ENCODE assay signal across 10 mouse cellular contexts in genomic region chr3:121969451-121969850, GRCm38 (mm10). TPM values are rescaled to one million over a fixed set of nuclear protein-coding genes. Genes with fewer than 3 reads are reported as not detected.
A peak's percentile ranks its signal among the peaks of the same experiment; 100 is the strongest.
DNase-seq lines count a peak whose midpoint lies in the region; ATAC-seq and TF ChIP-seq lines count a peak whose summit lies in the region.
"Had no signal": no experiment of that assay in that cellular context is flagged by ENCODE, and none has a peak within 500 bp of the region (broad histone marks: within the 10 kb centered on the region; RNA-seq: fewer than 3 reads in every experiment).

No protein-coding gene starts in this region.

- ATAC-seq in heart, embryonic 15.5 days (replicated peaks; ENCODE audit: insufficient number of reproducible peaks, insufficient read depth, low FRiP score, low read depth), result no peak
- no peak for ATAC-seq in megakaryocyte, adult 5-6 weeks (ENCODE audit: poor library complexity, severe bottlenecking)
- no peak for ATAC-seq in limb, embryonic 11.5 days (ENCODE audit: insufficient number of reproducible peaks, low FRiP score, low TSS enrichment, low read depth)
- no peak for ATAC-seq in stomach, postnatal 0 days (ENCODE audit: low FRiP score, low TSS enrichment)
- ATAC-seq in erythroblast, adult 5-6 weeks (replicated peaks; ENCODE audit: low FRiP score, poor library complexity, severe bottlenecking), result no peak

- peak overlapping the region; percentile 64 for H3K4me3 ChIP-seq in heart, embryonic 15.5 days
- H3K4me3 ChIP-seq in megakaryocyte, embryonic 14.5 days (replicated peaks), result peak overlapping the region; percentile 93
- H3K4me3 ChIP-seq in limb, embryonic 11.5 days (ENCODE audit: low read depth, low read length), result peak overlapping the region; percentile 53; the same call in 1 of the 2 replicates
- peak overlapping the region; percentile 69 for H3K4me3 ChIP-seq in stomach, postnatal 0 days (ENCODE audit: low read depth, low read length)

- WGBS in heart, embryonic 15.5 days, result 33% methylated on average over 1 of the region's 1 CpGs
- 64% methylated on average over 1 of the region's 1 CpGs for WGBS in limb, embryonic 11.5 days
- 16% methylated on average over 1 of the region's 1 CpGs for WGBS in stomach, postnatal 0 days

- no peak for TF ChIP-seq EP300 in stomach, postnatal 0 days (optimal IDR thresholded peaks at IDR 0.05)

- intact Hi-C loops in heart, postnatal 14 days (cut with DNase I), result loop anchor here (5.0 kb wide), 2 partner anchors 82 to 153 kb away; no protein-coding TSS in a partner anchor

- no peaks in the 10 kb centered on the region for H3K9me3 ChIP-seq in heart, embryonic 15.5 days (replicated peaks)
- H3K9me3 ChIP-seq in megakaryocyte, embryonic 14.5 days, result no peaks in the 10 kb centered on the region
- no peaks in the 10 kb centered on the region for H3K9me3 ChIP-seq in limb, embryonic 11.5 days (ENCODE audit: control insufficient read depth, low read length)
- H3K9me3 ChIP-seq in stomach, postnatal 0 days (ENCODE audit: control insufficient read depth, low read length), result no peaks in the 10 kb centered on the region

- no peak for TF ChIP-seq CTCF in stomach, postnatal 0 days (IDR thresholded peaks at IDR 0.05; ENCODE audit: low read depth)

- peak overlapping the region; percentile 59 for H3K4me2 ChIP-seq in heart, embryonic 15.5 days
- H3K4me2 ChIP-seq in limb, embryonic 11.5 days (ENCODE audit: low read depth, severe bottlenecking), result peak overlapping the region; percentile 74; the same call in 1 of the 2 replicates
- H3K4me2 ChIP-seq in stomach, postnatal 0 days (replicated peaks; ENCODE audit: low read depth), result peak overlapping the region; percentile 60

- DNase-seq in heart, postnatal 14 days, result no peak
- DNase-seq in limb, embryonic 11.5 days (ENCODE audit: low spot score), result no peak
- no peak for DNase-seq in stomach, postnatal 0 days (ENCODE audit: low spot score)
- DNase-seq in urinary bladder, postnatal 4 days (ENCODE audit: low spot score in 2 of 2), result no peak
- DNase-seq: adrenal gland, adult 8-10 months; cerebellum, adult 8-10 months had no signal

- peak overlapping the region; percentile 67; the same call in 1 of the 2 replicates for H3K9ac ChIP-seq in heart, embryonic 15.5 days
- no peak overlapping the region for H3K9ac ChIP-seq in limb, embryonic 11.5 days (ENCODE audit: low read length)
- no peak overlapping the region for H3K9ac ChIP-seq in stomach, postnatal 0 days (ENCODE audit: low read length)

- peak overlapping the region; percentile 71; the same call in 1 of the 2 replicates for H3K27ac ChIP-seq in heart, embryonic 15.5 days
- H3K27ac ChIP-seq in limb, embryonic 11.5 days (replicated peaks; ENCODE audit: low read depth, low read length), result no peak overlapping the region
- no peak overlapping the region for H3K27ac ChIP-seq in stomach, postnatal 0 days (replicated peaks)

- H3K4me1 ChIP-seq in heart, embryonic 15.5 days (replicated peaks), result peaks cover 20% of the 10 kb centered on the region
- H3K4me1 ChIP-seq in megakaryocyte, embryonic 14.5 days, result peaks cover 56% of the 10 kb centered on the region; the same call in 1 of the 2 replicates
- H3K4me1 ChIP-seq in limb, embryonic 11.5 days (ENCODE audit: control insufficient read depth, insufficient read depth, low read length), result no peaks in the 10 kb centered on the region; the same call in 1 of the 2 replicates
- H3K4me1 ChIP-seq in stomach, postnatal 0 days (replicated peaks; ENCODE audit: control insufficient read depth, insufficient read depth), result 0 out of 2 replicates have a peak, but pooled peaks cover 2% of the 10 kb centered on the region

- H3K27me3 ChIP-seq in heart, embryonic 15.5 days, result no peaks in the 10 kb centered on the region
- no peaks in the 10 kb centered on the region for H3K27me3 ChIP-seq in megakaryocyte, embryonic 14.5 days (replicated peaks)
- H3K27me3 ChIP-seq in limb, embryonic 11.5 days (ENCODE audit: control insufficient read depth, insufficient read depth, low read length), result no peaks in the 10 kb centered on the region
- no peaks in the 10 kb centered on the region for H3K27me3 ChIP-seq in stomach, postnatal 0 days (ENCODE audit: control insufficient read depth, insufficient read depth, low read length)

- no peaks in the 10 kb centered on the region for H3K36me3 ChIP-seq in heart, embryonic 15.5 days
- H3K36me3 ChIP-seq in megakaryocyte, embryonic 14.5 days (replicated peaks; ENCODE audit: low read length), result peaks cover 10% of the 10 kb centered on the region
- no peaks in the 10 kb centered on the region for H3K36me3 ChIP-seq in limb, embryonic 11.5 days (ENCODE audit: control insufficient read depth, insufficient read depth, low read length)
- no peaks in the 10 kb centered on the region for H3K36me3 ChIP-seq in stomach, postnatal 0 days (ENCODE audit: control insufficient read depth, insufficient read depth, low read length)

RNA-seq across cellular contexts. Expression of gene Arhgap29, which starts 17.1 kb away (rescaled TPM):
- 45.3 and 48.1 TPM in 2 replicates for polyA plus RNA-seq in heart, embryonic 15.5 days (2015; fragmentation: Nextera tagmentation; extraction: Ambion mirVana)
- 10 to 100 TPM; 71.1 to 72.6 TPM for total RNA-seq in heart, postnatal 14 days (2021)
- polyA plus RNA-seq in megakaryocyte, embryonic 14.5 days (2012; ENCODE audit: insufficient read depth, low replicate concordance), result 2.1 TPM in 1 of 2 replicates, not detected in the other
- total RNA-seq in megakaryocyte, adult 5-6 weeks (2015), result 3.4 and 3.5 TPM in 2 replicates
- 4.5 and 5.2 TPM in 2 replicates for total RNA-seq in megakaryocyte, adult 5-6 weeks (2017)
- 42.0 and 43.7 TPM in 2 replicates for polyA plus RNA-seq in limb, embryonic 11.5 days (2014; fragmentation: Nextera tagmentation; extraction: Ambion mirVana)
- polyA plus RNA-seq in stomach, postnatal 0 days (2015; fragmentation: Nextera tagmentation; extraction: Ambion mirVana), result 15.4 and 16.6 TPM in 2 replicates
- total RNA-seq in erythroblast, adult 5-6 weeks (2015; ENCODE audit: low replicate concordance), result 0.19 TPM in 1 of 2 replicates, not detected in the other
- total RNA-seq in erythroblast, adult 5-6 weeks (2017; ENCODE audit: low replicate concordance), result 0.51 TPM in 1 of 2 replicates, not detected in the other
